Mouse (Mus musculus): ENCODE measurements at regions not wholly inside any gene's neighbourhood (a gene's known extent, or its start where the extent isn't known, plus 50 kb on each side); places are given as distances from the start of the nearest gene placed in this dataset.
"Not testable (repeated sequence)": the region's sequence is repeated elsewhere in the genome, so short reads cannot be mapped to it uniquely, and the experiment has no call there.

DNA sequence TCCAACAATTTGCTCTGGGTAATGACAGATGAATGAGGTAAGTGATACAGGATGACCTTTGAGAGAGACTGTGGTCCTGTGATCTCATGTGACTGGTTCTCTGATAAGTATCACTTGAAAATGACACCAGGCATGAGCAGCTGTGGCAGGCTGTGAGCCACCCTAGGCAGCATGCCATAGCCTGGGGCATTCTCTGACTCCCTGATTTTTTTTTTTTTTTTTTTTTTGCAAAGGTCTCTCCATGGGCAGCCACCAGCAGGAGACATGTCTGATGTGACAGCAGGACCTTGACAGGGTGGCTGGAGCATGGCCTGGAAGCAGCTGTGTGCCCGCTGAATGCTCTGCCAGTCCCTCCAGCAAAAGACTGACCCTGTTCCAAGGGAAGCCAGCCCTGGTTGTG, 116.4 kb upstream of the Vldlr start:
- Histone ChIP-seq H3K9ac (ENCODE audit: low read length) (no peak overlapping the region), H3K36me3 (ENCODE audit: control insufficient read depth, insufficient read depth, low read length) (no peaks in the 10 kb centered on the region), H3K4me2 (ENCODE audit: low read length) (no peak overlapping the region), H3K9me3 (replicated peaks; ENCODE audit: control insufficient read depth, low read length) (no peaks in the 10 kb centered on the region), H3K27ac (ENCODE audit: low read depth, low read length) (no peak overlapping the region), H3K4me1 (ENCODE audit: control insufficient read depth, insufficient read depth, low read length) (no peaks in the 10 kb centered on the region), H3K27me3 (replicated peaks; ENCODE audit: control insufficient read depth, insufficient read depth, low read length) (no peaks in the 10 kb centered on the region), H3K4me3 (ENCODE audit: low read depth, low read length) (no peak overlapping the region)
- DNase-seq (ENCODE audit: low spot score) (no peak), ATAC-seq (no peak)
- 89% methylated on average over 1 of the region's 1 CpGs for WGBS

- H3K4me3 ChIP-seq (ENCODE audit: low read depth, low read length): no peak overlapping the region
- H3K27ac ChIP-seq (ENCODE audit: low read depth, low read length): no peak overlapping the region
- DNase-seq (ENCODE audit: low spot score): no peak
- 84% methylated on average over 2 of the region's 2 CpGs for WGBS
- no peak overlapping the region for H3K4me2 ChIP-seq (ENCODE audit: low read length)
- H3K9me3 ChIP-seq (replicated peaks; ENCODE audit: control insufficient read depth, low read length): no peaks in the 10 kb centered on the region
- ATAC-seq: no peak
- no peaks in the 10 kb centered on the region for H3K4me1 ChIP-seq (ENCODE audit: control insufficient read depth, insufficient read depth, low read length)
- no peaks in the 10 kb centered on the region for H3K36me3 ChIP-seq (ENCODE audit: control insufficient read depth, insufficient read depth, low read length)
- H3K9ac ChIP-seq (ENCODE audit: low read length): no peak overlapping the region
- H3K27me3 ChIP-seq (replicated peaks; ENCODE audit: control insufficient read depth, insufficient read depth, low read length): no peaks in the 10 kb centered on the region
Measured at GRCm38 (mm10) chr19:27110437-27110836, 105.8 kb upstream of the Vldlr start.

- H3K36me3 ChIP-seq (ENCODE audit: control insufficient read depth, insufficient read depth, low read length): no peaks in the 10 kb centered on the region
- no peak for ATAC-seq
- no peaks in the 10 kb centered on the region for H3K9me3 ChIP-seq (replicated peaks; ENCODE audit: control insufficient read depth, low read length)
- no peaks in the 10 kb centered on the region for H3K27me3 ChIP-seq (replicated peaks; ENCODE audit: control insufficient read depth, insufficient read depth, low read length)
- 44% methylated on average over 5 of the region's 5 CpGs for WGBS
- H3K4me2 ChIP-seq (ENCODE audit: low read length): no peak overlapping the region
- H3K9ac ChIP-seq (ENCODE audit: low read length): no peak overlapping the region
- no peak overlapping the region for H3K4me3 ChIP-seq (ENCODE audit: low read depth, low read length)
- DNase-seq (ENCODE audit: low spot score): no peak
- H3K27ac ChIP-seq (ENCODE audit: low read depth, low read length): no peak overlapping the region
- peaks cover 17% of the 10 kb centered on the region for H3K4me1 ChIP-seq (ENCODE audit: control insufficient read depth, insufficient read depth, low read length)
Measured at GRCm38 (mm10) chr19:27120876-27121275, 95.4 kb upstream of the Vldlr start.

GRCm38 (mm10) chr19:27122348-27122747, 93.9 kb upstream of the Vldlr start:
- 68% methylated on average over 5 of the region's 5 CpGs for WGBS
- Histone ChIP-seq H3K27ac (ENCODE audit: low read depth, low read length) (peak overlapping the region; percentile 56; the same call in 1 of the 2 replicates), H3K4me1 (ENCODE audit: control insufficient read depth, insufficient read depth, low read length) (peaks cover 17% of the 10 kb centered on the region), H3K9me3 (replicated peaks; ENCODE audit: control insufficient read depth, low read length) (no peaks in the 10 kb centered on the region), H3K4me2 (ENCODE audit: low read length) (no peak overlapping the region), H3K36me3 (ENCODE audit: control insufficient read depth, insufficient read depth, low read length) (no peaks in the 10 kb centered on the region), H3K27me3 (replicated peaks; ENCODE audit: control insufficient read depth, insufficient read depth, low read length) (no peaks in the 10 kb centered on the region), H3K4me3 (ENCODE audit: low read depth, low read length) (no peak overlapping the region), H3K9ac (ENCODE audit: low read length) (no peak overlapping the region)
- DNase-seq (ENCODE audit: low spot score): peak; percentile 49
- no peak for ATAC-seq

- Histone ChIP-seq H3K27me3 (replicated peaks; ENCODE audit: control insufficient read depth, insufficient read depth, low read length) (no peaks in the 10 kb centered on the region), H3K9ac (ENCODE audit: low read length) (no peak overlapping the region), H3K4me3 (ENCODE audit: low read depth, low read length) (no peak overlapping the region), H3K9me3 (replicated peaks; ENCODE audit: control insufficient read depth, low read length) (no peaks in the 10 kb centered on the region), H3K4me1 (ENCODE audit: control insufficient read depth, insufficient read depth, low read length) (peaks cover 17% of the 10 kb centered on the region), H3K27ac (ENCODE audit: low read depth, low read length) (peak overlapping the region; percentile 56; the same call in 1 of the 2 replicates), H3K36me3 (ENCODE audit: control insufficient read depth, insufficient read depth, low read length) (no peaks in the 10 kb centered on the region), H3K4me2 (ENCODE audit: low read length) (peak overlapping the region; percentile 5; the same call in 1 of the 2 replicates)
- peak; percentile 77; the same call in 1 of the 2 replicates for ATAC-seq
- WGBS: 29% methylated on average over 8 of the region's 8 CpGs
- DNase-seq (ENCODE audit: low spot score): peak; percentile 88
Measured at GRCm38 (mm10) chr19:27123334-27123733, 93.0 kb upstream of the Vldlr start.

- Histone ChIP-seq H3K4me1 (ENCODE audit: control insufficient read depth, insufficient read depth, low read length) (peaks cover 17% of the 10 kb centered on the region), H3K4me2 (ENCODE audit: low read length) (peak overlapping the region; percentile 5; the same call in 1 of the 2 replicates), H3K27me3 (replicated peaks; ENCODE audit: control insufficient read depth, insufficient read depth, low read length) (no peaks in the 10 kb centered on the region), H3K9me3 (replicated peaks; ENCODE audit: control insufficient read depth, low read length) (no peaks in the 10 kb centered on the region), H3K36me3 (ENCODE audit: control insufficient read depth, insufficient read depth, low read length) (no peaks in the 10 kb centered on the region), H3K27ac (ENCODE audit: low read depth, low read length) (peak overlapping the region; percentile 56), H3K4me3 (ENCODE audit: low read depth, low read length) (no peak overlapping the region), H3K9ac (ENCODE audit: low read length) (no peak overlapping the region)
- DNase-seq (ENCODE audit: low spot score): peak; percentile 54
- WGBS: 54% methylated on average over 11 of the region's 11 CpGs
- peak; percentile 48; the same call in 1 of the 2 replicates for ATAC-seq
Measured at GRCm38 (mm10) chr19:27123806-27124469, 92.3 kb upstream of the Vldlr start.

GRCm38 (mm10) chr19:27128501-27128900, 87.8 kb upstream of the Vldlr start:
- not testable (repeated sequence) for H3K27me3 ChIP-seq (replicated peaks; ENCODE audit: control insufficient read depth, insufficient read depth, low read length); DNase-seq (ENCODE audit: low spot score); H3K4me2 ChIP-seq (ENCODE audit: low read length); H3K36me3 ChIP-seq (ENCODE audit: control insufficient read depth, insufficient read depth, low read length); H3K4me3 ChIP-seq (ENCODE audit: low read depth, low read length); H3K4me1 ChIP-seq (ENCODE audit: control insufficient read depth, insufficient read depth, low read length); ATAC-seq; H3K27ac ChIP-seq (ENCODE audit: low read depth, low read length); H3K9me3 ChIP-seq (replicated peaks; ENCODE audit: control insufficient read depth, low read length); H3K9ac ChIP-seq (ENCODE audit: low read length)
- 90% methylated on average over 4 of the region's 4 CpGs for WGBS

DNA sequence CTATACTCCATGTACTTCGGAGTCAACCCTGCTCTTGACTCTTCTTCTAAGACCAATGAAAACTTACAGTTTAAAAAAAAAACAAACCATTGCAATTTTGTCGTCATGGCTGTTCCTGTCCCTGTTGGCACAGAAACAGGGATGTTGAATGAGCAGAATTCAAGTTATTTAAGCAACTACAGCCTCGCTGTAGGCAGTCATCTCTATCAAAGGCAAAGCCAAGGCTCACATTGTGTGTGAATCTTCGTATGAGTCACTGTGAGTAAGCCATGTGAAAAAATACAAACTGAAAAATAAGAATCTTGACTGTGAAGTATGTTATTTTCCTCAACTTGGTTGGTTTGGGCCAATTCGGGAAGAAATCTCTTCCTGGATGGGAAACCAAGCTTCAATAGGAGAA, 81.9 kb upstream of the Vldlr start:
- WGBS: 87% methylated on average over 5 of the region's 5 CpGs
- Histone ChIP-seq H3K4me1 (ENCODE audit: control insufficient read depth, insufficient read depth, low read length) (no peaks in the 10 kb centered on the region), H3K36me3 (ENCODE audit: control insufficient read depth, insufficient read depth, low read length) (no peaks in the 10 kb centered on the region), H3K4me3 (ENCODE audit: low read depth, low read length) (no peak overlapping the region), H3K4me2 (ENCODE audit: low read length) (no peak overlapping the region), H3K27me3 (replicated peaks; ENCODE audit: control insufficient read depth, insufficient read depth, low read length) (no peaks in the 10 kb centered on the region), H3K9ac (ENCODE audit: low read length) (no peak overlapping the region), H3K9me3 (replicated peaks; ENCODE audit: control insufficient read depth, low read length) (no peaks in the 10 kb centered on the region), H3K27ac (ENCODE audit: low read depth, low read length) (no peak overlapping the region)
- ATAC-seq (no peak), DNase-seq (ENCODE audit: low spot score) (no peak)

- no peak overlapping the region for H3K27ac ChIP-seq (ENCODE audit: low read depth, low read length)
- DNase-seq (ENCODE audit: low spot score): no peak
- H3K27me3 ChIP-seq (replicated peaks; ENCODE audit: control insufficient read depth, insufficient read depth, low read length): no peaks in the 10 kb centered on the region
- no peaks in the 10 kb centered on the region for H3K36me3 ChIP-seq (ENCODE audit: control insufficient read depth, insufficient read depth, low read length)
- H3K4me1 ChIP-seq (ENCODE audit: control insufficient read depth, insufficient read depth, low read length): no peaks in the 10 kb centered on the region; the same call in 1 of the 2 replicates
- no peaks in the 10 kb centered on the region for H3K9me3 ChIP-seq (replicated peaks; ENCODE audit: control insufficient read depth, low read length)
- no peak overlapping the region for H3K9ac ChIP-seq (ENCODE audit: low read length)
- H3K4me2 ChIP-seq (ENCODE audit: low read length): no peak overlapping the region
- ATAC-seq: no peak
- 78% methylated on average over 3 of the region's 3 CpGs for WGBS
- no peak overlapping the region for H3K4me3 ChIP-seq (ENCODE audit: low read depth, low read length)
Measured at GRCm38 (mm10) chr19:27140892-27141291, 75.4 kb upstream of the Vldlr start.
